Mouse (Mus musculus) Muller cell, postnatal 12 days (primary cell): ENCODE measurements around the gene Cacna1s.

Experiments
- DNase-seq: peaks from one replicate; pipeline ENCODE4 v3.0.0-alpha.2; 2015; ENCODE audit errors: inconsistent ontology term

Gene Cacna1s

GRCm38 (mm10) chr1:136052547-136052946 is at the start of gene Cacna1s:
TSS of gene Cacna1s (plus strand) at chr1:136052750.
- DNase-seq, result no peak

- DNase-seq, result no peak
These were observed 46.2 kb upstream of the Cacna1s start, which contains the start of gene Igfn1 for GRCm38 (mm10) chr1:136006292-136006748. TSS of gene Igfn1 (minus strand) at chr1:136006342.

- DNase-seq, result peak; percentile 82
These were observed 45.1 kb upstream of the Cacna1s start, which contains the start of gene Tmem9 for GRCm38 (mm10) chr1:136007211-136008158. TSS of gene Tmem9 (plus strand) at chr1:136008150.

- no peak for DNase-seq
These were observed 44.4 kb upstream of the Cacna1s start for GRCm38 (mm10) chr1:136008159-136008533.

- no peak for DNase-seq
These were observed 42.3 kb upstream of the Cacna1s start for GRCm38 (mm10) chr1:136010247-136010646.

GRCm38 (mm10) chr1:136013513-136013912 is 39.0 kb upstream of the Cacna1s start:
- DNase-seq, result no peak

GRCm38 (mm10) chr1:136014796-136015502 is 37.6 kb upstream of the Cacna1s start:
- no peak for DNase-seq

- no peak for DNase-seq
These were observed 35.2 kb upstream of the Cacna1s start for GRCm38 (mm10) chr1:136017307-136017706.

GRCm38 (mm10) chr1:136017907-136018313 is 34.6 kb upstream of the Cacna1s start:
- DNase-seq, result peak; percentile 89

- DNase-seq, result peak; percentile 43
These were observed 34.0 kb upstream of the Cacna1s start for GRCm38 (mm10) chr1:136018390-136019189.

GRCm38 (mm10) chr1:136030201-136030600 is 22.3 kb upstream of the Cacna1s start:
- DNase-seq, result no peak

- no peak for DNase-seq
These were observed 20.9 kb upstream of the Cacna1s start for GRCm38 (mm10) chr1:136031697-136032096.

- DNase-seq, result no peak
These were observed 19.6 kb upstream of the Cacna1s start for GRCm38 (mm10) chr1:136032961-136033360.

- peak; percentile 16 for DNase-seq
These were observed 13.6 kb upstream of the Cacna1s start for GRCm38 (mm10) chr1:136038746-136039538.

GRCm38 (mm10) chr1:136040452-136040851 is 12.1 kb upstream of the Cacna1s start:
- DNase-seq, result no peak

GRCm38 (mm10) chr1:136040874-136041273 is 11.7 kb upstream of the Cacna1s start:
- no peak for DNase-seq

GRCm38 (mm10) chr1:136045774-136046173 is 6.8 kb upstream of the Cacna1s start:
- DNase-seq, result peak; percentile 23

GRCm38 (mm10) chr1:136047432-136047831 is 5.1 kb upstream of the Cacna1s start:
- DNase-seq, result no peak

GRCm38 (mm10) chr1:136047894-136048293 is 4.7 kb upstream of the Cacna1s start:
- no peak for DNase-seq

- peak; percentile 70 for DNase-seq
These were observed 2.1 kb upstream of the Cacna1s start, which contains the start of gene Ascl5 for GRCm38 (mm10) chr1:136050312-136051012. TSS of gene Ascl5 (plus strand) at chr1:136050804.
